In the genomic region with DNA sequence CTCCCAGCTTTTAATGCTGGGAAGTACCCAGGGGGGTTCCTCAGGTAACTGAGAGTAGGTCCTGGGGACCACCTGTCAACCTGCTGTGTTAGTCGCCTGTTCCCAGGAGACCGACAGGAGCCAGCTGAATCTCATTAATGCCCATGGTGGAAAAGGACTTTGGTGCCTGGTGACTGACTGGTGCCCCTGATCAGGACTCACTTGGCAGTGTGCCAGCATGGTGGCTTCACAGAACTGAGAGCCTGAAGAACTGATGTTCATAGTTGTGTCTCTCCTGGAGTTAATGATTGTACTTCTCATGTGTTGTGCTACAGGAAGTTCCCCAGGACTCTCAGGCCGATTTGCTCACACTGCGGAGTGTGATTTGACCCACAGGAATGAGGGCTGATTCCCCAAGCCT, we compare ENCODE assay signal across 25 mouse cellular contexts. TPM values are rescaled to one million over a fixed set of nuclear protein-coding genes. Genes with fewer than 3 reads are reported as not detected.
A peak's percentile ranks its signal among the peaks of the same experiment; 100 is the strongest.
DNase-seq lines count a peak whose midpoint lies in the region; ATAC-seq and TF ChIP-seq lines count a peak whose summit lies in the region.
"Had no signal": no experiment of that assay in that cellular context is flagged by ENCODE, and none has a peak within 500 bp of the region (broad histone marks: within the 10 kb centered on the region; RNA-seq: fewer than 3 reads in every experiment).

No protein-coding gene starts in this region.

- no peak overlapping the region for H3K27ac ChIP-seq in kidney, embryonic 15.5 days
- no peak overlapping the region for H3K27ac ChIP-seq in stomach, embryonic 16.5 days (ENCODE audit: low read length)
- H3K27ac ChIP-seq in stomach, postnatal 0 days (replicated peaks): no peak overlapping the region
- H3K27ac ChIP-seq in forebrain, embryonic 15.5 days (replicated peaks): no peak overlapping the region
- H3K27ac ChIP-seq: embryonic facial prominence, embryonic 13.5 days; heart, adult 2 months; hindbrain, embryonic 15.5 days had no signal

- no peak for TF ChIP-seq EP300 in stomach, postnatal 0 days (optimal IDR thresholded peaks at IDR 0.05)

- peak; percentile 45 for DNase-seq in kidney, adult 11 months
- no peak for DNase-seq in stomach, postnatal 0 days (ENCODE audit: low spot score)
- DNase-seq in kidney, adult 9 months: peak; percentile 45
- DNase-seq: adrenal gland, adult 8-10 months; cerebellum, adult 9-11 months; gastrocnemius, postnatal 10 days; heart, adult 2 months; heart, postnatal 36 days; layer of hippocampus, postnatal 36 days; lung, adult 2 months; midbrain, embryonic 14.5 days; right cerebral cortex, postnatal 25 days; thymus, postnatal 14 days had no signal

- H3K4me3 ChIP-seq in kidney, embryonic 15.5 days (replicated peaks): no peak overlapping the region
- H3K4me3 ChIP-seq in stomach, embryonic 16.5 days (replicated peaks; ENCODE audit: low read length): no peak overlapping the region
- no peak overlapping the region for H3K4me3 ChIP-seq in stomach, postnatal 0 days (ENCODE audit: low read depth, low read length)
- no peak overlapping the region for H3K4me3 ChIP-seq in forebrain, embryonic 15.5 days
- H3K4me3 ChIP-seq: embryonic facial prominence, embryonic 13.5 days; heart, adult 2 months; hindbrain, embryonic 15.5 days had no signal

- H3K9me3 ChIP-seq in kidney, embryonic 15.5 days (replicated peaks): no peaks in the 10 kb centered on the region
- H3K9me3 ChIP-seq in stomach, embryonic 16.5 days (replicated peaks; ENCODE audit: control insufficient read depth, low read length): no peaks in the 10 kb centered on the region
- H3K9me3 ChIP-seq in stomach, postnatal 0 days (ENCODE audit: control insufficient read depth, low read length): no peaks in the 10 kb centered on the region
- no peaks in the 10 kb centered on the region for H3K9me3 ChIP-seq in forebrain, embryonic 15.5 days
- H3K9me3 ChIP-seq: embryonic facial prominence, embryonic 13.5 days; hindbrain, embryonic 15.5 days had no signal

- WGBS in kidney, embryonic 15.5 days: 71% methylated on average over 4 of the region's 4 CpGs
- WGBS in stomach, embryonic 16.5 days: 73% methylated on average over 4 of the region's 4 CpGs
- 74% methylated on average over 4 of the region's 4 CpGs for WGBS in stomach, postnatal 0 days
- WGBS in forebrain, embryonic 15.5 days: 78% methylated on average over 4 of the region's 4 CpGs

- no peak overlapping the region for H3K4me2 ChIP-seq in kidney, embryonic 15.5 days
- no peak overlapping the region for H3K4me2 ChIP-seq in stomach, embryonic 16.5 days (ENCODE audit: low read depth, low read length)
- no peak overlapping the region for H3K4me2 ChIP-seq in stomach, postnatal 0 days (replicated peaks; ENCODE audit: low read depth)
- no peak overlapping the region for H3K4me2 ChIP-seq in forebrain, embryonic 15.5 days (replicated peaks)
- H3K4me2 ChIP-seq: embryonic facial prominence, embryonic 13.5 days; hindbrain, embryonic 15.5 days had no signal

- no peak overlapping the region for H3K9ac ChIP-seq in kidney, embryonic 15.5 days
- H3K9ac ChIP-seq in stomach, embryonic 16.5 days (ENCODE audit: low read length): no peak overlapping the region
- no peak overlapping the region for H3K9ac ChIP-seq in stomach, postnatal 0 days (ENCODE audit: low read length)
- H3K9ac ChIP-seq in forebrain, embryonic 15.5 days (replicated peaks): no peak overlapping the region
- H3K9ac ChIP-seq: embryonic facial prominence, embryonic 13.5 days; hindbrain, embryonic 15.5 days had no signal

- no peaks in the 10 kb centered on the region for H3K36me3 ChIP-seq in kidney, embryonic 15.5 days
- no peaks in the 10 kb centered on the region for H3K36me3 ChIP-seq in stomach, embryonic 16.5 days (ENCODE audit: control insufficient read depth, insufficient read depth, low read length)
- H3K36me3 ChIP-seq in stomach, postnatal 0 days (ENCODE audit: control insufficient read depth, insufficient read depth, low read length): no peaks in the 10 kb centered on the region
- H3K36me3 ChIP-seq in forebrain, embryonic 15.5 days: no peaks in the 10 kb centered on the region
- H3K36me3 ChIP-seq: embryonic facial prominence, embryonic 13.5 days; hindbrain, embryonic 15.5 days had no signal

- H3K27me3 ChIP-seq in kidney, embryonic 15.5 days: no peaks in the 10 kb centered on the region
- no peaks in the 10 kb centered on the region for H3K27me3 ChIP-seq in stomach, embryonic 16.5 days (ENCODE audit: control insufficient read depth, insufficient read depth, low read length)
- no peaks in the 10 kb centered on the region for H3K27me3 ChIP-seq in stomach, postnatal 0 days (ENCODE audit: control insufficient read depth, insufficient read depth, low read length)
- H3K27me3 ChIP-seq in forebrain, embryonic 15.5 days: no peaks in the 10 kb centered on the region
- H3K27me3 ChIP-seq: embryonic facial prominence, embryonic 13.5 days; hindbrain, embryonic 15.5 days had no signal

- TF ChIP-seq CTCF in stomach, postnatal 0 days (IDR thresholded peaks at IDR 0.05; ENCODE audit: low read depth): no peak

- no peak for ATAC-seq in kidney, embryonic 15.5 days (replicated peaks; ENCODE audit: low FRiP score)
- peak; percentile 29; the same call in 1 of the 2 replicates for ATAC-seq in stomach, embryonic 16.5 days (ENCODE audit: insufficient read depth, low FRiP score)
- ATAC-seq in stomach, postnatal 0 days (ENCODE audit: low FRiP score, low TSS enrichment): no peak
- ATAC-seq in forebrain, embryonic 15.5 days (replicated peaks): no peak
- no peak for ATAC-seq in CD4-positive, CD25-positive, alpha-beta regulatory T cell, adult 4 months
- ATAC-seq: Patski had no signal

- no peaks in the 10 kb centered on the region for H3K4me1 ChIP-seq in kidney, embryonic 15.5 days
- H3K4me1 ChIP-seq in stomach, embryonic 16.5 days (ENCODE audit: control insufficient read depth, insufficient read depth, low read length): no peaks in the 10 kb centered on the region
- no peaks in the 10 kb centered on the region for H3K4me1 ChIP-seq in stomach, postnatal 0 days (replicated peaks; ENCODE audit: control insufficient read depth, insufficient read depth)
- no peaks in the 10 kb centered on the region for H3K4me1 ChIP-seq in forebrain, embryonic 15.5 days
- H3K4me1 ChIP-seq: embryonic facial prominence, embryonic 13.5 days; hindbrain, embryonic 15.5 days had no signal

RNA-seq across cellular contexts. Expression of gene Igfn1, which starts 12.7 kb away (rescaled TPM):
- 0.12 and 0.14 TPM in 2 replicates for polyA plus RNA-seq in kidney, embryonic 15.5 days (2015; fragmentation: Nextera tagmentation; extraction: Ambion mirVana)
- 0.12 TPM in 2 replicates for polyA plus RNA-seq in stomach, embryonic 16.5 days (2015; fragmentation: Nextera tagmentation; extraction: Ambion mirVana)
- polyA plus RNA-seq in stomach, postnatal 0 days (2015; fragmentation: Nextera tagmentation; extraction: Ambion mirVana): 0.02 and 0.04 TPM in 2 replicates
- not detected in 2 replicates for polyA plus RNA-seq in forebrain, embryonic 15.5 days (2015; fragmentation: Nextera tagmentation; extraction: Ambion mirVana)
- not detected for polyA plus RNA-seq in CD4-positive, CD25-positive, alpha-beta regulatory T cell, adult 4 months (2017; shearing (Covaris generic))
- polyA plus RNA-seq: heart, adult 2 months; lung, adult 2 months; midbrain, embryonic 14.5 days; Patski; spleen, adult 2 months had no signal

RNA-seq across cellular contexts. Expression of gene Tmem9, which starts 14.5 kb away (rescaled TPM):
- polyA plus RNA-seq in kidney, embryonic 15.5 days (2015; fragmentation: Nextera tagmentation; extraction: Ambion mirVana): 206 and 224 TPM in 2 replicates
- 145 and 157 TPM in 2 replicates for polyA plus RNA-seq in stomach, embryonic 16.5 days (2015; fragmentation: Nextera tagmentation; extraction: Ambion mirVana)
- 65.9 and 66.1 TPM in 2 replicates for polyA plus RNA-seq in stomach, postnatal 0 days (2015; fragmentation: Nextera tagmentation; extraction: Ambion mirVana)
- 135 and 149 TPM in 2 replicates for polyA plus RNA-seq in forebrain, embryonic 15.5 days (2015; fragmentation: Nextera tagmentation; extraction: Ambion mirVana)
- polyA plus RNA-seq in CD4-positive, CD25-positive, alpha-beta regulatory T cell, adult 4 months (2017; shearing (Covaris generic)): 10 to 100 TPM; 36.4 to 64.0 TPM

RNA-seq across cellular contexts. Expression of gene Ascl5, which starts 57.1 kb away (rescaled TPM):
- polyA plus RNA-seq in kidney, embryonic 15.5 days (2015; fragmentation: Nextera tagmentation; extraction: Ambion mirVana): not detected in 2 replicates
- polyA plus RNA-seq in stomach, embryonic 16.5 days (2015; fragmentation: Nextera tagmentation; extraction: Ambion mirVana): 0.43 TPM in 1 of 2 replicates, not detected in the other
- 0.18 TPM in 1 of 2 replicates, not detected in the other for polyA plus RNA-seq in stomach, postnatal 0 days (2015; fragmentation: Nextera tagmentation; extraction: Ambion mirVana)
- 0.60 TPM in 1 of 2 replicates, not detected in the other for polyA plus RNA-seq in forebrain, embryonic 15.5 days (2015; fragmentation: Nextera tagmentation; extraction: Ambion mirVana)
- not detected for polyA plus RNA-seq in CD4-positive, CD25-positive, alpha-beta regulatory T cell, adult 4 months (2017; shearing (Covaris generic))
- polyA plus RNA-seq: C2C12; heart, adult 2 months; heart, embryonic 14.5 days; lung, adult 2 months; midbrain, embryonic 14.5 days; neural tube, embryonic 14.5 days; Patski; spleen, adult 2 months had no signal

RNA-seq across cellular contexts. Expression of gene Cacna1s, which starts 59.1 kb away (rescaled TPM):
- 0.49 and 0.57 TPM in 2 replicates for polyA plus RNA-seq in kidney, embryonic 15.5 days (2015; fragmentation: Nextera tagmentation; extraction: Ambion mirVana)
- polyA plus RNA-seq in stomach, embryonic 16.5 days (2015; fragmentation: Nextera tagmentation; extraction: Ambion mirVana): 0.17 and 2.0 TPM in 2 replicates
- polyA plus RNA-seq in stomach, postnatal 0 days (2015; fragmentation: Nextera tagmentation; extraction: Ambion mirVana): 0.18 TPM in 1 of 2 replicates, not detected in the other
- 0.47 and 0.54 TPM in 2 replicates for polyA plus RNA-seq in forebrain, embryonic 15.5 days (2015; fragmentation: Nextera tagmentation; extraction: Ambion mirVana)
- 1 to 10 TPM; 3.6 to 6.9 TPM for polyA plus RNA-seq in CD4-positive, CD25-positive, alpha-beta regulatory T cell, adult 4 months (2017; shearing (Covaris generic))
- polyA plus RNA-seq: midbrain, embryonic 14.5 days; Patski; stomach, embryonic 14.5 days had no signal
